In genomic region chr9:96725582-96726320, GRCm38 (mm10) we compare ENCODE assay signal across 9 mouse cellular contexts. TPM values are rescaled to one million over a fixed set of nuclear protein-coding genes. Genes with fewer than 3 reads are reported as not detected.
A peak's percentile ranks its signal among the peaks of the same experiment; 100 is the strongest.
DNase-seq lines count a peak whose midpoint lies in the region; ATAC-seq lines count a peak whose summit lies in the region.
"Had no signal": no experiment of that assay in that cellular context is flagged by ENCODE, and none has a peak within 500 bp of the region (broad histone marks: within the 10 kb centered on the region; RNA-seq: fewer than 3 reads in every experiment).

No protein-coding gene starts in this region.

- peaks cover 34% of the 10 kb centered on the region for H3K4me1 ChIP-seq in kidney, embryonic 15.5 days
- peaks cover 28% of the 10 kb centered on the region for H3K4me1 ChIP-seq in hindbrain, embryonic 12.5 days
- peaks cover 31% of the 10 kb centered on the region for H3K4me1 ChIP-seq in neural tube, embryonic 14.5 days (ENCODE audit: control insufficient read depth, insufficient read depth, low read length)

- 0 out of 2 replicates have a peak, but pooled peaks have one; percentile 47 for ATAC-seq in kidney, embryonic 15.5 days (replicated peaks; ENCODE audit: low FRiP score)
- peak; percentile 60 for ATAC-seq in hindbrain, embryonic 12.5 days (ENCODE audit: low FRiP score)
- ATAC-seq in neural tube, embryonic 14.5 days (ENCODE audit: low read depth): no peak
- ATAC-seq in frontal cortex, adult (ENCODE audit: low TSS enrichment): no peak

- WGBS in kidney, embryonic 15.5 days: 46% methylated on average over 9 of the region's 9 CpGs
- WGBS in hindbrain, embryonic 12.5 days: 17% methylated on average over 9 of the region's 9 CpGs
- WGBS in neural tube, embryonic 14.5 days: 17% methylated on average over 9 of the region's 9 CpGs

- no peak overlapping the region for H3K4me3 ChIP-seq in kidney, embryonic 15.5 days (replicated peaks)
- no peak overlapping the region for H3K4me3 ChIP-seq in hindbrain, embryonic 12.5 days
- H3K4me3 ChIP-seq in neural tube, embryonic 14.5 days (ENCODE audit: low read depth, low read length): no peak overlapping the region

- no peak for DNase-seq in kidney, adult 9 months
- DNase-seq in embryo, embryonic 10 days (ENCODE audit: low spot score): peak; percentile 76
- no peak for DNase-seq in adrenal gland, postnatal 25 days
- DNase-seq in kidney, adult 8-10 months: no peak
- DNase-seq: kidney, postnatal 36 days had no signal

- no peak overlapping the region for H3K9ac ChIP-seq in kidney, embryonic 15.5 days
- H3K9ac ChIP-seq in hindbrain, embryonic 12.5 days: no peak overlapping the region
- peak overlapping the region; percentile 39; the same call in 1 of the 2 replicates for H3K9ac ChIP-seq in neural tube, embryonic 14.5 days (replicated peaks; ENCODE audit: low read depth, low read length)

- no peak overlapping the region for H3K4me2 ChIP-seq in kidney, embryonic 15.5 days
- H3K4me2 ChIP-seq in hindbrain, embryonic 12.5 days (replicated peaks): 0 out of 2 replicates have a peak overlapping the region, but pooled peaks have one; percentile 22
- peak overlapping the region; percentile 34 for H3K4me2 ChIP-seq in neural tube, embryonic 14.5 days (ENCODE audit: low read depth, low read length)

- H3K36me3 ChIP-seq in kidney, embryonic 15.5 days: no peaks in the 10 kb centered on the region
- no peaks in the 10 kb centered on the region for H3K36me3 ChIP-seq in hindbrain, embryonic 12.5 days
- H3K36me3 ChIP-seq in neural tube, embryonic 14.5 days (ENCODE audit: control insufficient read depth, insufficient read depth, low read length): no peaks in the 10 kb centered on the region

- peak overlapping the region; percentile 23; the same call in 1 of the 2 replicates for H3K27ac ChIP-seq in kidney, embryonic 15.5 days
- peak overlapping the region; percentile 66 for H3K27ac ChIP-seq in hindbrain, embryonic 12.5 days
- H3K27ac ChIP-seq in neural tube, embryonic 14.5 days (ENCODE audit: low read depth, low read length): peak overlapping the region; percentile 66

- H3K9me3 ChIP-seq in kidney, embryonic 15.5 days (replicated peaks): no peaks in the 10 kb centered on the region
- H3K9me3 ChIP-seq in hindbrain, embryonic 12.5 days (replicated peaks): no peaks in the 10 kb centered on the region
- no peaks in the 10 kb centered on the region for H3K9me3 ChIP-seq in neural tube, embryonic 14.5 days (ENCODE audit: control insufficient read depth, low read length)

- H3K27me3 ChIP-seq in kidney, embryonic 15.5 days: no peaks in the 10 kb centered on the region
- no peaks in the 10 kb centered on the region for H3K27me3 ChIP-seq in hindbrain, embryonic 12.5 days
- H3K27me3 ChIP-seq in neural tube, embryonic 14.5 days (ENCODE audit: control insufficient read depth, insufficient read depth, low read length): no peaks in the 10 kb centered on the region

RNA-seq across cellular contexts. Expression of gene Zbtb38, which starts 26.9 kb away (rescaled TPM):
- 20.6 TPM in 2 replicates for polyA plus RNA-seq in kidney, embryonic 15.5 days (2015; fragmentation: Nextera tagmentation; extraction: Ambion mirVana)
- 18.0 and 20.0 TPM in 2 replicates for polyA plus RNA-seq in hindbrain, embryonic 12.5 days (2016; fragmentation: Nextera tagmentation; extraction: Ambion mirVana)
- polyA plus RNA-seq in neural tube, embryonic 14.5 days (2014; fragmentation: Nextera tagmentation; extraction: Ambion mirVana): 55.0 and 71.2 TPM in 2 replicates
- total RNA-seq in adrenal gland, postnatal 25 days (2021): 56.5 and 65.6 TPM in 2 replicates

Comparison
In these comparisons a context has a peak if more than half of its experiments do, and no peak if none do; other contexts are left out.
1. ATAC-seq: peak in kidney, embryonic 15.5 days (single experiment) and hindbrain, embryonic 12.5 days (single experiment); none in neural tube, embryonic 14.5 days (single experiment) and frontal cortex, adult (single experiment).
2. Peak in every context shown above with its lines, with median percentiles within 50 percentile points of each other: H3K27ac ChIP-seq.